Mouse (Mus musculus) E14TG2a.4 (cell line): ENCODE measurements at regions not wholly inside any gene's neighbourhood (a gene's known extent, or its start where the extent isn't known, plus 50 kb on each side); places are given as distances from the start of the nearest gene placed in this dataset.
"Not testable (repeated sequence)": the region's sequence is repeated elsewhere in the genome, so short reads cannot be mapped to it uniquely, and the experiment has no call there.

Experiments used
- CTCF ChIP-seq: conservative IDR thresholded peaks from 2 replicates; pipeline ENCODE4 v1.5.1; 2014; ENCODE audit warnings: low read length
- NANOG ChIP-seq: IDR thresholded peaks from 2 replicates; pipeline ENCODE4 v1.6.1; 2014; ENCODE audit warnings: borderline replicate concordance, low read length, mixed read lengths

- not testable (repeated sequence) for TF ChIP-seq CTCF, NANOG
These were observed 120.9 kb upstream of the Slc13a1 start for GRCm38 (mm10) chr6:24288757-24289156.
